Mouse (Mus musculus): ENCODE data around the gene Tbrg1. TPM values are rescaled to one million over a fixed set of nuclear protein-coding genes. Genes with fewer than 3 reads are reported as not detected.

Tbrg1 gene
- total RNA-seq (2014; fragmentation: Nextera tagmentation): 80.1 and 93.1 TPM in 2 replicates
- total RNA-seq (2017): 62.7 and 74.2 TPM in 2 replicates

- ATAC-seq (replicated peaks; ENCODE audit: low FRiP score, low TSS enrichment, poor library complexity, severe bottlenecking): peak; percentile 87
These were observed at the start of gene Tbrg1 for GRCm38 (mm10) chr9:37656931-37657481. TSS of gene Tbrg1 (minus strand) at chr9:37657312.

DNA sequence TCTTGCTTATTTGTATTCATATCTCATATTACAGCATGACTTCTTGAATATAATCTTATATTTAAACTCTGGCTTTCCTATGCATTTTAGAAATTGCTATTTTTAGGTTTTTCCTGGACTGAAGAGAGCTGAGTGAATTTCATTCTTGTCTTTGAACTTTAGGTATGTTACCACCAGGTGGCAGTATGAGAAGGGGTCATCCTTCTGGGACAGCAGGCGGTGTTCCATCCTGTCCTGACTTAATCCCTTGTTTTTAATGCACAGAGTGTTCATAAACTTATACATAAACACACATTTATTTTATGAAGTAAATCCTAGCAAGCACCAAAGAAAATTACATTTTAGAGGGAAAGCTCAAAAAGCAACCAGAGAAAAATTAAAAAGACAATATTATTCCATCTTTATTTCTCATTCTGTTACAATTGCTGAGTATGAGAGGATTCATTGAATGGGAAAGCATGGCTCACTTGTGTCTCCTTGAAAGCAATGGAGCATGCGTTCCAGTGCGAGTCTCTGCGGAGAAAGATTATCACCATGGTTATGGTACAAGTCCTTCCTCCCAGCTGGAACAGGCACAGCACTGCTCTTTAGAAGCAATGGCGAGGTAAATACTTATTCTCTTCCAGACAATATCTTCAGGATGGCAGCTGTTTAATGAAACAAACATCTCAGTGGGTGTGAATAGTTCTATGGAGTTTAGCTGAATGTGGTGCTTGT is 33.0 kb upstream of the Tbrg1 start:
- ATAC-seq (replicated peaks; ENCODE audit: low FRiP score, low TSS enrichment, poor library complexity, severe bottlenecking): no peak; the same call in 1 of the 2 replicates

- 0 out of 2 replicates have a peak, but pooled peaks have one; percentile 52 for ATAC-seq (replicated peaks; ENCODE audit: low FRiP score, low TSS enrichment, poor library complexity, severe bottlenecking)
These were observed 30.8 kb upstream of the Tbrg1 start for GRCm38 (mm10) chr9:37687941-37688303.

DNA sequence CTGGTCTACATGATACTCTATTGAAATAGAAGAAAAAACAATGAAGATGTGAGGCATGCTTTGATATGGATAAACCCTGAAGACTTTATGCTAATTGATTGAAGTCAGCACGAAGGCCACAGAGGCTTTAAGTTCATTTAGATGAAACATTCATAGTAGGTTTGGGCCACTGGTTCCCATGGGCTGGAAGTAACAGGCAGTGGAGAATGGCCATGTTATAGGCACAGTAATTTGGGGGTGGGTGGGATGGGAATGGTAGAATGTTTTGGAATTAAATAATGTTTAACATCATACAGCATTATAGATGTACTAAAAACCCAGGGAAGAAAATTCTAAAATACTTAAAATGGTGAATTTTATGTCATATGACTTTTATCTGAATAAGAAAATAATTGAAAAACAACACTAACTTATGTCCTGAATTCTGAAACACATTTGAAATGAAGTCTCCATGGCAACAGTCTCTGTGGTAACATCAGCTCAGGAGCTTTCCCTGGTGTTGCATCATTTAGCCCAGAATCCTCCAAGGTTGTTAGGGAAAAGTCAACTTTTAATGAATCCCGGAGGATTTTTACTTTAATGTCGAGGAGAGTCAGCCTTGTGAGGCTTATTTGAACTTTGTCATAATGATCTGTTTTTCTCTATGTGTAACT is 30.3 kb upstream of the Tbrg1 start:
- ATAC-seq (replicated peaks; ENCODE audit: low FRiP score, low TSS enrichment, poor library complexity, severe bottlenecking): no peak

DNA sequence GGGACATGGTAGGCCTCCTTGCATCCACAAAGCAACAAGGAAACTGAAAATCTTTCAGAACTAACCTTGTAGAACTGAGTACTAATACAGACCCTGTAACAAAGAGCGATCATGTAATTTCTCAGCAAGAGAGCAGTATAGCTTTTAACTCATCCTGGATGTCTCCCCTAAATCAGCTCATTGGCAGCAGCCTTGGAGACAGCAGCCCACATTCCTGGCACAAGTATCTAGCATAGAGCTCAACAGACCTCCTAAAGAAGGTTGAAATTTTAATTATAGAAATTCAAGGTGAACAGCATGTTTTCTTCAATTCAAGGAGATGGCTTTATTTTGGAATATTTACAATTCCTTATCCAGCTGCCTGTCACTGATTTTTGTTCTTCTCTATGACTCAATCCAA is 24.0 kb upstream of the Tbrg1 start:
- ATAC-seq (replicated peaks; ENCODE audit: low FRiP score, low TSS enrichment, poor library complexity, severe bottlenecking): no peak

GRCm38 (mm10) chr9:37675287-37675686 is 18.2 kb upstream of the Tbrg1 start:
- no peak for ATAC-seq (replicated peaks; ENCODE audit: low FRiP score, low TSS enrichment, poor library complexity, severe bottlenecking)

- ATAC-seq (replicated peaks; ENCODE audit: low FRiP score, low TSS enrichment, poor library complexity, severe bottlenecking): no peak
These were observed 13.1 kb upstream of the Tbrg1 start for GRCm38 (mm10) chr9:37670261-37670660.

DNA sequence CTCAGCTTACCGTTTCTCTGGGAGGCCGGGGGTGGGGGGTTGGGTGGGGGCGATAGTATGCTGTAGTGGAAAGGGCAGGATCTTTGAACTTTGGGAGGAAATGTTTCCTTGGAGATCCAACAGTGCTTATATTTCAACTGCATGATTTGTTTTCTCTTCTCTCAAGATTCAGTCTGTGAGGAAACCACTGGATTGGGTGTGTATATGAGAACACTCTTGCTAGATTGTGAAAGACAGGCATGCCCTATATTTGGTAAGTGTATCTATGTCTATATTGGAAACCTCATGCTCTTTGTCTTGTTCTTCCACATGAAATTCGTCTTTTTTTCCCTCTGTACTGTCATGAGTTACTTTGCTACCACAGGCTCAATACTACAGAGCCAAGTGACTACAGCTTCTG is 12.6 kb upstream of the Tbrg1 start:
- ATAC-seq (replicated peaks; ENCODE audit: low FRiP score, low TSS enrichment, poor library complexity, severe bottlenecking): no peak

DNA sequence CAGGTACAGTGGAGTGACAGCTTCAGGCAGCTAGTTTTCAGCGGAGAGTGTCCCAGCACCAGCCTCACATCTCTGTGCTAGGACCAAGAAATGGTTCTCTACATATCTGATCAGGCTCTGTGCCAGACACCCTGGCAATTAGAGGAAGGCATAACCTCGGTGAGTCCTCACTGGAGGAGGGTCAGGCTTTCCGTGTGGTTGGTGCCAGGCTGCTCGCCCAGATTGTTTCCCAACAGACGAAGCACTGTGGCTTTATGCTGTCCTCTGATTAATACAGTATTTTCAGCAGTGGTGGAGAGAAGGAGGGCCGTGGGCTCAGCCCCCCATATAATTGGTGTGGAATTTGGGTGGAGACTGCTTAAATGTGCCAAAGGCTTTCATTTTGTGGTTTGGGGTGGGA is 12.0 kb upstream of the Tbrg1 start, which contains the start of gene Panx3:
Gene Panx3, minus strand, starts transcription at position 121 of the 400 bp plus-strand sequence.
- peak; percentile 59; the same call in 1 of the 2 replicates for ATAC-seq (replicated peaks; ENCODE audit: low FRiP score, low TSS enrichment, poor library complexity, severe bottlenecking)

DNA sequence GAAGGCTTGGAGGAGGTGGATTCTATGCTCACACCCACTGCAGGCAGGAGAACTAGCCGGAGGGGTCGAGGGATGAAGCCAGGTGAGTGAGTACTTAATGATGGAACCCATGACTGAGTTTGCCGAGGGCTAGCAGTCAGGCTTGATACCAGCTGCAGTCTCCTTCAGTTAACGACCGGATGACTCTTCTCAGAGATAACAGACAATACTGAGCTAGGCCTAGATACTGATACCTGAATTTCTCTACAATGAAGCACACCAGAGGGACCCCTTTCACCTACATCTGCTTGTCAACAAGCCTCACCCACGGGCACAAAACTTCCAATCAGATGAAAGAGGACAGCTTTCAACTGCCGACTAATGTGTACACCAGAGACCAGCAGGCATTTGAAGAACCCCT is 8.9 kb upstream of the Tbrg1 start:
- 0 out of 2 replicates have a peak, but pooled peaks have one; percentile 35 for ATAC-seq (replicated peaks; ENCODE audit: low FRiP score, low TSS enrichment, poor library complexity, severe bottlenecking)

DNA sequence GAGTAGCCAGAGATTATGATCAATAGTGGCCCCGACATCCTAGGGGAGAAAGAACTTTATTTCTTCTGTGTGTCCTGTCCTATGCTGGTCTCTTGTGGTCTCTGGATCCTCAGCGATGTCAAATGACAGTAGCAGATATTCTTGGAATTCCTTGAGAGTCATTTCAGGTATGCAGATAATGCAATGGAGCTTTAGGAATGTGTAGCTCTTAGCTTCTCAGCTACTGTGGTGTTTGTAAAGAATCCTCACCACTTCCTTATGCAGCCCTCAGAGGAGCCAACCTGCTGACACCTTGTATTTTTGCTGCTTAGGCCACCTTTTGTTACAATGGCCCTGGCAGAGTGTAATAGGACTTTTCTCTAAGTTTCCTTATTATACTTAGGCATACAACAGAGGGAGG is 7.5 kb upstream of the Tbrg1 start:
- ATAC-seq (replicated peaks; ENCODE audit: low FRiP score, low TSS enrichment, poor library complexity, severe bottlenecking): no peak

DNA sequence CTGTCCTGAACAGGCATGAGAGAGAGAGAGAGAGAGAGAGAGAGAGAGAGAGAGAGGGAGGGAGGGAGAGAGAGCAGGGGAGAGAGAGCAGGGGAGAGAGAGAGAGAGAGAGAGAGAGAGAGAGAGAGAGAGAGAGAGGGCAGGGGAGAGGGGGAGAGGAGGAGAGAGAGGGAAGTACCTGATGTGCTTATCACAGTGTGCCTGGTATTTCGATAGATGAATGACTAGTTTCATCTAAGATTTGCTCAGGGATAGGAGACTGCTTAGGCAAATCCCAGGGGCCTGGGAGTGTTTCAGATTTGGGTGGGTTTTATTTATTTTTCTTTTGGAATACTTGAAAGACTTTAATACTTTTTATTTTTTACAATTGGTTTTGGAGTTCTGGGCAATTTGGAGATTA is 6.1 kb upstream of the Tbrg1 start:
- no peak for ATAC-seq (replicated peaks; ENCODE audit: low FRiP score, low TSS enrichment, poor library complexity, severe bottlenecking)

GRCm38 (mm10) chr9:37659413-37659812 is 2.3 kb upstream of the Tbrg1 start:
- no peak for ATAC-seq (replicated peaks; ENCODE audit: low FRiP score, low TSS enrichment, poor library complexity, severe bottlenecking)

GRCm38 (mm10) chr9:37656439-37656881 is 652 bp downstream of the Tbrg1 start:
- ATAC-seq (replicated peaks; ENCODE audit: low FRiP score, low TSS enrichment, poor library complexity, severe bottlenecking): peak; percentile 46

DNA sequence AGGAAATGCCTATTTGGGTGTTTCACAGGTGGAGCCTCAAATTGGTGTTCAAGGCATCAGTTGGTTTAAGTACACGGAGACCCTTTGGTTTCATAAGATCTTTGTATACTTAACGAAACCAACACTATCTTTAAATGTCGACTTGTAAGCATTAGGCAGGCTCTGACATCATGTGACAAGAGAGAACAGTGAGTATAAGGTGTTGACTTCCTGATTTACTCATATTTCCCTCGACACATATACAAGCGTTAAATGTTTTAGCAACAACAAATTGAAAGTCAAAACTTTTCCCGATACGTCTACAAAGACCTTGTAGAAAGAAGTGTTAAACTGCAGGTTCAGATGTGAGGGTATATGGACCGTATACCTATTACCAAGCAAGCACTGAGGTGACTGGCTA is 1.2 kb downstream of the Tbrg1 start:
- ATAC-seq (replicated peaks; ENCODE audit: low FRiP score, low TSS enrichment, poor library complexity, severe bottlenecking): no peak; the same call in 1 of the 2 replicates

DNA sequence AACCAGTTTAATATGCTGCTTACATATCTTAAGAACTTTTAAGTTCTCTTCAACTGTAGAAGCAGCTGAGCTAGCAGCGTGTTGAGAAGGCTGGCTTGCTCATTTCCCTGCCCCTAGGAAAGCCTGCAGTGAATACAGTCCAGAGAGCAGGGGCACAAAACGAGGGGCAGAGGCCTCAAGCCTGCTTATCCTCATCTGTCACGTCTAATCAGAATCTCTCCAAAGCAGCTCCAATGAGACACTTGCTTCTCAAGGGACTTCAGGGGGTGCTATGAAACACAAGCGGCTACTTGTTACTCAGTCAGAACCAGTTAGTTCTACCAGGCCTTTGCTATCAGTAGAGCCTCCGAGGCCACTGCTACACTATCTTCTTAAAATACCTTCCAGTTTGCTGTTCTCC is 3.3 kb downstream of the Tbrg1 start:
- ATAC-seq (replicated peaks; ENCODE audit: low FRiP score, low TSS enrichment, poor library complexity, severe bottlenecking): no peak

GRCm38 (mm10) chr9:37650639-37651038 is 6.5 kb downstream of the Tbrg1 start:
- no peak for ATAC-seq (replicated peaks; ENCODE audit: low FRiP score, low TSS enrichment, poor library complexity, severe bottlenecking)

DNA sequence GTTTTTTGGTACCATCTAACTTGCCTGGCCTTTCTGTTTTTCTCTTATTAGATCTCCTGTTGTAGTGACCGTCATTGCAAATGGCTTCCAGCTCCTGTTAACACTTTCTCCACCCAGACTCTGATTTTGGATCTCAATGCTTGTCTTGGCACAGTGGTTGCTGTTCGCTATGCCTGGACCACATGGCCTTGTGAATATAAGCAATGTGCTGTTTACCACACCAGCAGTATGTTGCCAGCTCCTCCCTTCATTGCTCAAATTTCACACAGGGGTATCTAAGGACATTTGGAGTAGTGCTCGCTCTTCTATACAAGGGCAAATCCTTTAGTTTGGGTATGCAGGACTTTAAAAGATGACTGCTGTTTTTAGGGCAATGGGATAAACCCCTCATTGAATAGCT is 10.9 kb downstream of the Tbrg1 start:
- ATAC-seq (replicated peaks; ENCODE audit: low FRiP score, low TSS enrichment, poor library complexity, severe bottlenecking): no peak

- no peak for ATAC-seq (replicated peaks; ENCODE audit: low FRiP score, low TSS enrichment, poor library complexity, severe bottlenecking)
These were observed 18.4 kb downstream of the Tbrg1 start for GRCm38 (mm10) chr9:37638721-37639120.

- ATAC-seq (replicated peaks; ENCODE audit: low FRiP score, low TSS enrichment, poor library complexity, severe bottlenecking): no peak
These were observed 20.1 kb downstream of the Tbrg1 start for GRCm38 (mm10) chr9:37636800-37637542.

Data from megakaryocyte-erythroid progenitor cell, adult 5-6 weeks (primary cell).